Comparison of ENCODE assay signal across 9 mouse cellular contexts in the genomic region with DNA sequence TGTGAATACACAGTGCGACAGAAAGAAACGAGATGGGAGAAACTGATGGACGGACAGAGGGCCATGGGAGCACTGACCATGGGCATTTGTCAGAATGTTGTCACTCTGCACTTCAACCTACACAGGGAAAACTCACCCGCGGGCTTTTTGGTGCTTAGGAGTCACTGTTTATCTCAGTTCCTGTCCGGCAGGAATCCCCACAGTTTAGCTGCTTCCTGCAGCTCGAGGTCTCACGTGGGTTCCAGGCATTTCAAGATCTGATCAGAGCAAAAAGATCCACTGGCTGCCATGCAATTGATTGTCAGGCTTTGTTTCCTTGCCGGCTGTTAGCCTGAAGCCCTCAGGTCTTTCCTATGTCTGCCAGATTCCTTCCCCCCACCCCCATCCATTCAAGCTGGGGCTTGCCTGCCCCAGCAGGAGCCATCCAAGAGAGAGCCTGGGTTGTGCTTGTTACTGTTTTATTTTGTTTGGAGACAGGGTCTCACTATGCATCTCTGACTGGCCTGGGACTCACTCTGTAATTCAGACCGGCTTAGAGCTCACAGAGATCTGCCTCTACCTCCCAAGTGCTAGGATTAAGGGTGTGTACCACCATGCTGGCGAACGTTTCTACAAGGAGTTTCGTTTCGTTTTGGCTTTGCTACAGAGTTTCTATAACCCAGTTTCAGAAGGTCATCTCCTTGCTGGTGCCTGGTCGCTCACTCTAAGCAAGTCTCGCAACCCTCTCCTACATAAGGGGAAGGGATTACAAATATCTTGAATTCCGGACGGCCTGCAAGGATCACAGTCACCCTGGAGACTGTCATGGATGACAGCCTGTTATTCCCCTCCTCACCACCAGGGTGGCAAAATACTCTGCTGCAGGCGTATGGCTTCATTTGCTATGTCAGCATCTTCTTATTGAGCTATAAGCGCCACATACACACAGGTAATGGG. TPM values are rescaled to one million over a fixed set of nuclear protein-coding genes. Genes with fewer than 3 reads are reported as not detected.
A peak's percentile ranks its signal among the peaks of the same experiment; 100 is the strongest.
DNase-seq lines count a peak whose midpoint lies in the region; ATAC-seq and TF ChIP-seq lines count a peak whose summit lies in the region.
"Had no signal": no experiment of that assay in that cellular context is flagged by ENCODE, and none has a peak within 500 bp of the region (broad histone marks: within the 10 kb centered on the region; RNA-seq: fewer than 3 reads in every experiment).

No protein-coding gene starts in this region.

- peak; percentile 59 for ATAC-seq in embryonic facial prominence, embryonic 11.5 days (replicated peaks; ENCODE audit: insufficient number of reproducible peaks, low FRiP score, low TSS enrichment, low read depth)
- peak; percentile 81 for ATAC-seq in heart, postnatal 0 days (ENCODE audit: insufficient read depth, low read depth)
- ATAC-seq in limb, embryonic 13.5 days (ENCODE audit: low FRiP score, low read depth) = no peak
- peak; percentile 63 for ATAC-seq in midbrain, embryonic 12.5 days (ENCODE audit: low FRiP score, low read depth)
- ATAC-seq: Patski had no signal

- peak overlapping the region; percentile 54 for H3K27ac ChIP-seq in CH12.LX (ENCODE audit: insufficient read depth, low read depth)
- no peak overlapping the region for H3K27ac ChIP-seq in embryonic facial prominence, embryonic 11.5 days (replicated peaks; ENCODE audit: low read depth, low read length)
- peak overlapping the region; percentile 51; the same call in 1 of the 2 replicates for H3K27ac ChIP-seq in heart, postnatal 0 days (ENCODE audit: low read depth)
- no peak overlapping the region for H3K27ac ChIP-seq in limb, embryonic 13.5 days
- H3K27ac ChIP-seq in midbrain, embryonic 12.5 days (replicated peaks) = peak overlapping the region; percentile 42

- H3K4me2 ChIP-seq in CH12.LX (ENCODE audit: insufficient read depth, low read depth, poor library complexity, severe bottlenecking) = peak overlapping the region; percentile 96
- peak overlapping the region; percentile 13; the same call in 1 of the 2 replicates for H3K4me2 ChIP-seq in embryonic facial prominence, embryonic 11.5 days (ENCODE audit: low read depth, low read length)
- H3K4me2 ChIP-seq in heart, postnatal 0 days (ENCODE audit: low read depth, low read length) = peak overlapping the region; percentile 60
- peak overlapping the region; percentile 28; the same call in 1 of the 2 replicates for H3K4me2 ChIP-seq in limb, embryonic 13.5 days (replicated peaks)
- peak overlapping the region; percentile 46 for H3K4me2 ChIP-seq in midbrain, embryonic 12.5 days (replicated peaks)

- H3K9me3 ChIP-seq in CH12.LX (replicated peaks; ENCODE audit: low read length) = no peaks in the 10 kb centered on the region
- H3K9me3 ChIP-seq in embryonic facial prominence, embryonic 11.5 days (replicated peaks; ENCODE audit: control insufficient read depth, low read length) = no peaks in the 10 kb centered on the region
- H3K9me3 ChIP-seq in heart, postnatal 0 days (replicated peaks; ENCODE audit: control insufficient read depth, low read length) = no peaks in the 10 kb centered on the region
- H3K9me3 ChIP-seq in limb, embryonic 13.5 days = no peaks in the 10 kb centered on the region
- H3K9me3 ChIP-seq in midbrain, embryonic 12.5 days = no peaks in the 10 kb centered on the region

- H3K4me1 ChIP-seq in CH12.LX (ENCODE audit: control insufficient read depth in 1 of 2, insufficient read depth in 2 of 2) = peaks cover 26 to 35% of the 10 kb centered on the region in 2 experiments
- no peaks in the 10 kb centered on the region for H3K4me1 ChIP-seq in embryonic facial prominence, embryonic 11.5 days (ENCODE audit: control insufficient read depth, insufficient read depth, low read length)
- H3K4me1 ChIP-seq in heart, postnatal 0 days (ENCODE audit: control insufficient read depth, insufficient read depth) = peaks cover 9% of the 10 kb centered on the region
- no peaks in the 10 kb centered on the region for H3K4me1 ChIP-seq in limb, embryonic 13.5 days
- peaks cover 7% of the 10 kb centered on the region for H3K4me1 ChIP-seq in midbrain, embryonic 12.5 days

- DNase-seq in cerebellum, adult 18-20 months = peak; percentile 39 to 40
- DNase-seq in cerebellum, adult 9-11 months = no peak
- DNase-seq in CH12.LX (ENCODE audit: extremely low read depth) = peak; percentile 55
- peak; percentile 69 for DNase-seq in embryonic facial prominence, embryonic 11.5 days (ENCODE audit: low spot score)
- peak; percentile 53 for DNase-seq in heart, postnatal 0 days (ENCODE audit: low spot score)
- DNase-seq in gastrocnemius, adult 8-10 months (ENCODE audit: low spot score in 2 of 2) = no peak

- no peaks in the 10 kb centered on the region for H3K79me2 ChIP-seq in CH12.LX (replicated peaks; ENCODE audit: control insufficient read depth, extremely low read depth, insufficient read depth, poor library complexity, severe bottlenecking)

- H3K36me3 ChIP-seq in CH12.LX (replicated peaks in 1 of 2; ENCODE audit: control insufficient read depth in 1 of 2, insufficient read depth in 1 of 2, low read length in 1 of 2) = no peaks in the 10 kb centered on the region
- H3K36me3 ChIP-seq in embryonic facial prominence, embryonic 11.5 days (replicated peaks; ENCODE audit: control insufficient read depth, insufficient read depth, low read depth, low read length) = no peaks in the 10 kb centered on the region
- H3K36me3 ChIP-seq in heart, postnatal 0 days (replicated peaks; ENCODE audit: control insufficient read depth, insufficient read depth, low read length) = no peaks in the 10 kb centered on the region
- H3K36me3 ChIP-seq in limb, embryonic 13.5 days = no peaks in the 10 kb centered on the region
- H3K36me3 ChIP-seq in midbrain, embryonic 12.5 days = no peaks in the 10 kb centered on the region

- WGBS in embryonic facial prominence, embryonic 11.5 days = 33% methylated on average over 20 of the region's 20 CpGs
- 28% methylated on average over 20 of the region's 20 CpGs for WGBS in heart, postnatal 0 days
- WGBS in limb, embryonic 13.5 days = 46% methylated on average over 20 of the region's 20 CpGs
- WGBS in midbrain, embryonic 12.5 days = 20% methylated on average over 20 of the region's 20 CpGs

- peak; percentile 76 to 96 for TF ChIP-seq CTCF in CH12.LX (conservative IDR thresholded peaks at IDR 0.05 in 1 of 2, IDR thresholded peaks at IDR 0.05 in 1 of 2; ENCODE audit: low read depth in 2 of 2, low read length in 2 of 2)
- peak; percentile 75 for TF ChIP-seq CTCF in heart, postnatal 0 days (IDR thresholded peaks at IDR 0.05; ENCODE audit: low read depth)

- TF ChIP-seq POLR2A in CH12.LX (IDR thresholded peaks at IDR 0.05; ENCODE audit: low read depth, low read length) = no peak

- dilution Hi-C loops in CH12.LX (cut with MboI; ENCODE audit: extremely low pct_ligation_motif_present, extremely low pct_unique_long_range_greater_than_20kb, low sequenced_read_pairs) = no loop called here

- TF ChIP-seq RAD21 in CH12.LX (IDR thresholded peaks at IDR 0.05; ENCODE audit: low read depth, low read length) = peak; percentile 45

- peak overlapping the region; percentile 9 to 78 (median 75) for H3K4me3 ChIP-seq in CH12.LX (replicated peaks in 1 of 3; ENCODE audit: low read depth in 2 of 3, low read length in 2 of 3, poor library complexity in 1 of 3)
- H3K4me3 ChIP-seq in embryonic facial prominence, embryonic 11.5 days (ENCODE audit: low read depth, low read length) = no peak overlapping the region
- H3K4me3 ChIP-seq in heart, postnatal 0 days (ENCODE audit: low read depth, low read length) = peak overlapping the region; percentile 51
- H3K4me3 ChIP-seq in limb, embryonic 13.5 days = peak overlapping the region; percentile 29
- peak overlapping the region; percentile 39 for H3K4me3 ChIP-seq in midbrain, embryonic 12.5 days

- no peaks in the 10 kb centered on the region for H3K27me3 ChIP-seq in CH12.LX (replicated peaks)
- no peaks in the 10 kb centered on the region for H3K27me3 ChIP-seq in embryonic facial prominence, embryonic 11.5 days (ENCODE audit: control insufficient read depth, insufficient read depth, low read length)
- 0 out of 2 replicates have a peak, but pooled peaks cover 3% of the 10 kb centered on the region for H3K27me3 ChIP-seq in heart, postnatal 0 days (ENCODE audit: control insufficient read depth, insufficient read depth, low read length)
- H3K27me3 ChIP-seq in limb, embryonic 13.5 days = no peaks in the 10 kb centered on the region
- H3K27me3 ChIP-seq in midbrain, embryonic 12.5 days = no peaks in the 10 kb centered on the region

- in situ Hi-C loops in CH12.LX (cut with MboI; ENCODE audit: low pct_ligation_motif_present, low pct_unique_long_range_greater_than_20kb, low sequenced_read_pairs) = no loop called here

- TF ChIP-seq EP300 in CH12.LX (IDR thresholded peaks at IDR 0.05; ENCODE audit: low read length) = peak; percentile 39; the same call in 1 of the 2 replicates
- TF ChIP-seq EP300 in heart, postnatal 0 days (IDR thresholded peaks at IDR 0.05; ENCODE audit: low read depth) = no peak

- peak overlapping the region; percentile 84 for H3K9ac ChIP-seq in CH12.LX (ENCODE audit: insufficient read depth, low read depth)
- no peak overlapping the region; the same call in 1 of the 2 replicates for H3K9ac ChIP-seq in embryonic facial prominence, embryonic 11.5 days (replicated peaks; ENCODE audit: low read length)
- peak overlapping the region; percentile 45; the same call in 1 of the 2 replicates for H3K9ac ChIP-seq in heart, postnatal 0 days (replicated peaks; ENCODE audit: low read depth, low read length)
- no peak overlapping the region for H3K9ac ChIP-seq in limb, embryonic 13.5 days
- H3K9ac ChIP-seq in midbrain, embryonic 12.5 days (replicated peaks) = no peak overlapping the region; the same call in 1 of the 2 replicates

RNA-seq across cellular contexts. Expression of a gene that starts 20.5 kb away (rescaled TPM):
- total RNA-seq in CH12.LX (2012; rRNA removed) (136 and 218 TPM in 2 replicates), CH12.LX (2014; rRNA removed) (44.1 and 61.4 TPM in 2 replicates)
- 255 and 279 TPM in 2 replicates for polyA plus RNA-seq in CH12.LX (2012; ENCODE audit: insufficient read length, low read depth)
- 0.74 and 1.4 TPM in 2 replicates for polyA plus RNA-seq in embryonic facial prominence, embryonic 11.5 days (2014; fragmentation: Nextera tagmentation; extraction: Ambion mirVana)
- total RNA-seq in heart, postnatal 0 days (2014; rRNA removed; ENCODE audit: low replicate concordance) = 3.8 and 9.7 TPM in 2 replicates
- 2.6 and 3.1 TPM in 2 replicates for polyA plus RNA-seq in heart, postnatal 0 days (2015; fragmentation: Nextera tagmentation; extraction: Ambion mirVana)
- 0.96 and 1.3 TPM in 2 replicates for polyA plus RNA-seq in limb, embryonic 13.5 days (2015; fragmentation: Nextera tagmentation; extraction: Ambion mirVana)
- 0.64 and 1.2 TPM in 2 replicates for polyA plus RNA-seq in midbrain, embryonic 12.5 days (2016; fragmentation: Nextera tagmentation; extraction: Ambion mirVana)
- total RNA-seq in gastrocnemius, adult 8-10 months (2022) = 1 to 10 TPM; 3.4 to 6.6 (median 4.9) TPM

RNA-seq across cellular contexts. Expression of a gene that starts 58.4 kb away (rescaled TPM):
- total RNA-seq in CH12.LX (2012; rRNA removed) (12.3 and 21.5 TPM in 2 replicates), CH12.LX (2014; rRNA removed) (15.9 and 18.9 TPM in 2 replicates)
- 22.8 and 23.3 TPM in 2 replicates for polyA plus RNA-seq in CH12.LX (2012; ENCODE audit: insufficient read length, low read depth)
- 1.2 and 1.3 TPM in 2 replicates for polyA plus RNA-seq in embryonic facial prominence, embryonic 11.5 days (2014; fragmentation: Nextera tagmentation; extraction: Ambion mirVana)
- total RNA-seq in heart, postnatal 0 days (2014; rRNA removed; ENCODE audit: low replicate concordance) = 1.4 and 24.8 TPM in 2 replicates
- 0.71 and 1.0 TPM in 2 replicates for polyA plus RNA-seq in heart, postnatal 0 days (2015; fragmentation: Nextera tagmentation; extraction: Ambion mirVana)
- polyA plus RNA-seq in limb, embryonic 13.5 days (2015; fragmentation: Nextera tagmentation; extraction: Ambion mirVana) = 0.84 and 1.0 TPM in 2 replicates
- polyA plus RNA-seq in midbrain, embryonic 12.5 days (2016; fragmentation: Nextera tagmentation; extraction: Ambion mirVana) = 0.64 and 0.88 TPM in 2 replicates
- total RNA-seq in gastrocnemius, adult 8-10 months (2022) = under 1 TPM; 0.24 to 0.52 (median 0.34) TPM
- polyA plus RNA-seq: Patski had no signal

Comparison
In these comparisons a context has a peak if more than half of its experiments do, and no peak if none do; other contexts are left out.
1. DNase-seq: peak in cerebellum, adult 18-20 months (2 of 2), CH12.LX (single experiment), embryonic facial prominence, embryonic 11.5 days (single experiment) and heart, postnatal 0 days (single experiment); none in cerebellum, adult 9-11 months (single experiment) and gastrocnemius, adult 8-10 months (0 of 2).
2. H3K27ac ChIP-seq: peak in CH12.LX (single experiment), heart, postnatal 0 days (single experiment) and midbrain, embryonic 12.5 days (single experiment); none in embryonic facial prominence, embryonic 11.5 days (single experiment) and limb, embryonic 13.5 days (single experiment).
3. H3K4me2 ChIP-seq: peak in every context shown above with its lines; median percentile 96 in CH12.LX; 60 in heart, postnatal 0 days; 46 in midbrain, embryonic 12.5 days; 28 in limb, embryonic 13.5 days; 13 in embryonic facial prominence, embryonic 11.5 days.
4. H3K9ac ChIP-seq: peak in CH12.LX (single experiment) and heart, postnatal 0 days (single experiment); none in embryonic facial prominence, embryonic 11.5 days (single experiment), limb, embryonic 13.5 days (single experiment) and midbrain, embryonic 12.5 days (single experiment).
5. RNA of a gene that starts 20.5 kb away (polyA plus RNA-seq): 255 to 279 TPM in CH12.LX; 2.6 to 3.1 TPM in heart, postnatal 0 days, 0.96 to 1.3 TPM in limb, embryonic 13.5 days, 0.64 to 1.2 TPM in midbrain, embryonic 12.5 days and 0.74 to 1.4 TPM in embryonic facial prominence, embryonic 11.5 days; every median in the first group is over 10 times any median in the second.
6. RNA of a gene that starts 58.4 kb away (polyA plus RNA-seq): 22.8 to 23.3 TPM in CH12.LX; 1.2 to 1.3 TPM in embryonic facial prominence, embryonic 11.5 days, 0.64 to 0.88 TPM in midbrain, embryonic 12.5 days, 0.84 to 1.0 TPM in limb, embryonic 13.5 days and 0.71 to 1.0 TPM in heart, postnatal 0 days; every median in the first group is over 10 times any median in the second.